Mouse (Mus musculus): ENCODE measurements around the gene Gm11213. TPM values are rescaled to one million over a fixed set of nuclear protein-coding genes. Genes with fewer than 3 reads are reported as not detected.

Gm11213 gene
- polyA plus RNA-seq, 1 experiment from 2014 or later, result not detected

DNA sequence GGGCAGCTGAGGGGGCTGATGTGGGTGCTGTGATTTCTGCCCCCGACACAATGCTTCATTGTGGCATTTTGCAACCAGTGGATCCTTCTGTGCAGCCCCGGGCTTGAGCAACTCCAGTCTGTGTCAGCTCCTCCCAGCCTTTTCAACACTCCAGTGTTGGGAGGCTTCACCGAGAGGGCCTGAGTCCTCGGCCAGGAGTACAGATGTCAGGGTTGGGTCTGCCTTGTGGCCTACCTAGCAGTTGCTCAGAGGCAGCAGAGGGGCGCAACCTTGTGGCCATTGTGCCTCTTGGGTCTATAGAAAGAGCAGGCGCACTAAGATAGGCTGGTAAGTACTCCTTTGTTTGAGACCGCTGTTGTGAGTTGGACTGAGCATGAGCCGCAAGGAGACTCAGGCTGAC is 45.0 kb downstream of the Gm11213 start:
- H3K9me3 ChIP-seq (ENCODE audit: low read length), result no peaks in the 10 kb centered on the region
- H3K4me3 ChIP-seq (ENCODE audit: low read depth, low read length), result peak overlapping the region; percentile 73
- ATAC-seq, result peak; percentile 29
- no peaks in the 10 kb centered on the region for H3K27me3 ChIP-seq (ENCODE audit: insufficient read depth, low read length)
- peak overlapping the region; percentile 96 for H3K27ac ChIP-seq (ENCODE audit: low read depth)
- H3K36me3 ChIP-seq (replicated peaks; ENCODE audit: insufficient read depth, low read length), result peaks cover 6% of the 10 kb centered on the region
- peak overlapping the region; percentile 55 for H3K9ac ChIP-seq (replicated peaks)
- H3K4me2 ChIP-seq (ENCODE audit: low read depth, low read length), result peak overlapping the region; percentile 95
- peak; percentile 57 for DNase-seq
- H3K4me1 ChIP-seq (ENCODE audit: insufficient read depth), result peaks cover 67% of the 10 kb centered on the region
- WGBS (ENCODE audit: insufficient replicate concordance), result 46% methylated on average over 8 of the region's 8 CpGs
- TF ChIP-seq CTCF (IDR thresholded peaks at IDR 0.05; ENCODE audit: low read depth) (peak; percentile 38), EP300 (IDR thresholded peaks at IDR 0.05; ENCODE audit: low read depth) (no peak)

DNA sequence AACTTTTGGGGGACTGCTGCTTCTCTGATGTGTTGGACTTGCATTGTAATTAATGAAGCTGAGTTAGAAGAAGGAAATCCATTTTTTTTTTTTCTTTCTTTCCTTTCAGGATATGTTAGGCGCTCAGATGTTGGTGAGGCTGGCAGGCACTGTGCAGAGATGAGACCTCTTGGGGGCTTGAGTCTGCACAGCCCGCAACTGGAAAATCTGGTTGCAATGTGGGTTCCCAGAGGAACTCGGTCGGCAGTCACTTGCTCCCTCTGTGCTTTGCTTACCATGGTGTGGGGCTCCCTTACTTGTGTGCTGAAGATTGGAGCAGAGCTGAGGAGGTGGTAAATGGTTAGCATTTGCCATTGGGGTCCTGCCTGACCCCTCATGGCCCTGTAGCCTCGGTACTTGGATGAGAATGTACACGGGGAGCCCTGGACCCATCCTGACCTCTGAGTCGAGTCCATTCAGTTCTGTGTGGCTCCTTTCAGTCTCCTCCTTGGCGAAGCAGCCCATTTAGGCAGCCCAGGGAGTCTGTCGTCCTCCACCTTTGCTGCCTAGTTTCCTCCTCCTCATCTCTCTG is 45.8 kb downstream of the Gm11213 start:
- TF ChIP-seq EP300 (IDR thresholded peaks at IDR 0.05; ENCODE audit: low read depth), result no peak
- no peak for TF ChIP-seq CTCF (IDR thresholded peaks at IDR 0.05; ENCODE audit: low read depth)
- H3K27me3 ChIP-seq (ENCODE audit: insufficient read depth, low read length), result no peaks in the 10 kb centered on the region
- WGBS (ENCODE audit: insufficient replicate concordance), result 30% methylated on average over 9 of the region's 9 CpGs
- ATAC-seq (no peak), DNase-seq (no peak)
- no peaks in the 10 kb centered on the region for H3K9me3 ChIP-seq (ENCODE audit: low read length)
- H3K36me3 ChIP-seq (replicated peaks; ENCODE audit: insufficient read depth, low read length), result no peaks in the 10 kb centered on the region
- peak overlapping the region; percentile 95 for H3K4me2 ChIP-seq (ENCODE audit: low read depth, low read length)
- peak overlapping the region; percentile 82 for H3K9ac ChIP-seq (replicated peaks)
- H3K4me3 ChIP-seq (ENCODE audit: low read depth, low read length), result peak overlapping the region; percentile 73
- peak overlapping the region; percentile 96 for H3K27ac ChIP-seq (ENCODE audit: low read depth)
- H3K4me1 ChIP-seq (ENCODE audit: insufficient read depth), result peaks cover 74% of the 10 kb centered on the region

DNA sequence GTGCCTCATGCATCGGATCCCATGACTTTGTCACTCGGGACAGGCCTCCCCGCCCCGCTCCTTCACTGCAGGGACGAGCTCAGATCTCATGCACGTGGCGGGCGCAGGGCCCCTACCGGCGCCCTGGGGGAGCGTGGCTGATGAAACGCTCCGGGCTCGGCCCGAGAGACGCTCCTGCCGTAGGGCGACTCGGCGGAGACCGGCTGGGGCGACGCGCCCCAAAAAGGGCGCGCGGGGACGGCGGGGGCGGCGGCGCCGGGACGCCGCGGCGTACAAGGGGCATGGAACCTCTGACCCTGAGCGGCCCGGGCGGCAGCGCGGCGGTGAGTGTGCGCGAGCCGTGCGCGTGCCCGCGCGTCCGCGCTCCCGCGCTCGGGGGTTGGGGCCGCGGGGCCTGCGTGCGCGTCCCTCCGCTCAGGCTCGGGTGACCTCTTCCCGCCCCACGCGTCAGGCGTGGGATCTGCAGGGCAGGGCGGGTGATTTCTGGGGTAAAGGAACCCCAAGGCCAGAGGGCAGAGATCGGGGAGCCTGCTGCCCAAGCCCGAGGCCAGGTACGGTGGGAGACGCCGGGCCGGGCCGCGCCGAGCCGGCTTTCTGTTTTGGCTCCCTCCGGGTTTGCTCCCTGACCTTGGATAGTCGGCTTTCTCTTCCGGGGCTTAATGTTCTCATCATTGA is 46.5 kb downstream of the Gm11213 start, which contains the start of gene Tmem268:
Gene Tmem268, plus strand, starts transcription at position 375 of the 675 bp plus-strand sequence.
- Histone ChIP-seq H3K4me1 (ENCODE audit: insufficient read depth) (peaks cover 75% of the 10 kb centered on the region), H3K27me3 (ENCODE audit: insufficient read depth, low read length) (no peaks in the 10 kb centered on the region), H3K9ac (replicated peaks) (peak within 1 kb of the TSS; percentile 82), H3K4me2 (ENCODE audit: low read depth, low read length) (peak within 1 kb of the TSS; percentile 95), H3K4me3 (ENCODE audit: low read depth, low read length) (peak within 1 kb of the TSS; percentile 73), H3K9me3 (ENCODE audit: low read length) (no peaks in the 10 kb centered on the region), H3K27ac (ENCODE audit: low read depth) (peak within 1 kb of the TSS; percentile 96), H3K36me3 (replicated peaks; ENCODE audit: insufficient read depth, low read length) (no peaks in the 10 kb centered on the region)
- under 1% methylated on average over 51 of the region's 81 CpGs for WGBS (ENCODE audit: insufficient replicate concordance)
- DNase-seq (peak; percentile 86), ATAC-seq (peak; percentile 80)
- peak; percentile 36 for TF ChIP-seq CTCF (IDR thresholded peaks at IDR 0.05; ENCODE audit: low read depth)
- no peak for TF ChIP-seq EP300 (IDR thresholded peaks at IDR 0.05; ENCODE audit: low read depth)

DNA sequence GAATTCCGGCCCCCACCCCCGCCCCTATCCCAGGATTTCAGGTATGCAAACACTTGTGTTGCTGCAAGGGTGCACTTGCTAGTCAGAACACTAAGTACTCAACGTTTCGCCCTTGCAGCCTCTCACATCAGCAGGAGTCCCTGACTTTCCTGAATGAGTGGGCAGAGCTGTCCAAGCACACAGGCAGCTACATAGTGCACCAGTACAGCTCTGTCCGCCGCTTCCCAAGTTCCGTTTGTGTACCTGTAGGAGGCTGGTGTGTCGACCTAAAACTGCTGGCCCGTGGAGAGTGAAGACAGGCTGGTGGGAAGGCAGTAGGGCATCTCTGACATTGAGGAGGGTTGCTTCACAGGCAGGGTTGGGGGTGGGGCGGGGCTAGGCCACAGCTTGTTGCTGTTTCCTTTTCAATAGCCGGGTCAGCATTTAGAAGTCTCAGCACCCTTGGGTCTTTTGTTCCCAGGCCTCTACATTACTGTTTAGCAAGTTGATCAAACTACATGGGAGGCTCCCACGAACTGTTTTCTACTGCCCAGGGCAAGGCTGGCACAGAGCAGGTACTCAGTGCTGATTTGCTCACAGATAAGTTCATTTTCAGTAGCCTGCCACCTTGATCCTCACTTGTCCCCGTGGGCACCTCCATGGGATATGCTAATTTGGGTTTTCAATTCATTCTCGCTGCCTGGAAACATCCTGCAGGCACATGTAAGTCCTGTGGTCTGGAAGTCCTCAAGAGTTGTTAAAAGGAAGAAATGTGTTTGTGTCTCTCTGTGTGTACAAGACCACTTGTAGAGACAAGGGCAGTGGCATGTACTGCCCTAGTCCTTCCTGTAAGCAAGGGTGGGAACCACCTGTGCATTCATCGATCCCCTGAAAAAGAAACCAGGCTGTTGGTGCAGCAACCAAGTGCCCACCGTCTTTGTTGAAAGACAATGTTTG is 47.7 kb downstream of the Gm11213 start:
- peak overlapping the region; percentile 82 for H3K9ac ChIP-seq (replicated peaks)
- WGBS (ENCODE audit: insufficient replicate concordance), result 34% methylated on average over 16 of the region's 16 CpGs
- DNase-seq, result peak; percentile 78
- H3K4me2 ChIP-seq (ENCODE audit: low read depth, low read length), result peak overlapping the region; percentile 95
- H3K4me3 ChIP-seq (ENCODE audit: low read depth, low read length), result peak overlapping the region; percentile 73
- ATAC-seq, result no peak; the same call in 1 of the 2 replicates
- H3K27ac ChIP-seq (ENCODE audit: low read depth), result peak overlapping the region; percentile 96
- TF ChIP-seq EP300 (IDR thresholded peaks at IDR 0.05; ENCODE audit: low read depth), result no peak
- TF ChIP-seq CTCF (IDR thresholded peaks at IDR 0.05; ENCODE audit: low read depth), result no peak
- H3K4me1 ChIP-seq (ENCODE audit: insufficient read depth), result peaks cover 74% of the 10 kb centered on the region
- H3K27me3 ChIP-seq (ENCODE audit: insufficient read depth, low read length), result no peaks in the 10 kb centered on the region
- peaks cover 8% of the 10 kb centered on the region for H3K36me3 ChIP-seq (replicated peaks; ENCODE audit: insufficient read depth, low read length)
- H3K9me3 ChIP-seq (ENCODE audit: low read length), result no peaks in the 10 kb centered on the region

DNA sequence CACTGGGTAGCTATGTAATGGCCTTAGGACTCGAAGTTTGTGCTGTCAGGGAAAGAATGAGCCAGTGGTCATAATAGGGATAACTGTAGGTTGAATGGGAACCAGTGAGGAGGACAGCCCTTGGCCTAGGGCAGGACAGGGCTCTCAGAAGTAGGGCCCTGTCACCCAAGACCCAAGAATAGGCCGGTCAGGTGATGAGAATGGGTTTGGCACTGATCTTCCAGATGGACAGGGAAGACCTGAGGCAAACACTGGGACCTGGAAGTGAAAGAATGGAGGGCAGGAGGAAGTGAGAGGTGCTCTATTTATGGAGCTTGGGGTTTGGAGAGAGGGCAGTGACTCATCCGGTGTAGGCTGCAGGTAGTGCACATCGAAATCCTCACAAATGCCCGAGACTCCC is 48.4 kb downstream of the Gm11213 start:
- TF ChIP-seq CTCF (IDR thresholded peaks at IDR 0.05; ENCODE audit: low read depth), result no peak
- no peak for TF ChIP-seq EP300 (IDR thresholded peaks at IDR 0.05; ENCODE audit: low read depth)
- Histone ChIP-seq H3K27me3 (ENCODE audit: insufficient read depth, low read length) (no peaks in the 10 kb centered on the region), H3K4me3 (ENCODE audit: low read depth, low read length) (no peak overlapping the region), H3K27ac (ENCODE audit: low read depth) (peak overlapping the region; percentile 96), H3K36me3 (replicated peaks; ENCODE audit: insufficient read depth, low read length) (peaks cover 16% of the 10 kb centered on the region), H3K9ac (replicated peaks) (no peak overlapping the region), H3K4me2 (ENCODE audit: low read depth, low read length) (peak overlapping the region; percentile 18; the same call in 1 of the 2 replicates), H3K9me3 (ENCODE audit: low read length) (no peaks in the 10 kb centered on the region), H3K4me1 (ENCODE audit: insufficient read depth) (peaks cover 66% of the 10 kb centered on the region)
- 44% methylated on average over 5 of the region's 5 CpGs for WGBS (ENCODE audit: insufficient replicate concordance)
- DNase-seq (no peak), ATAC-seq (no peak)

DNA sequence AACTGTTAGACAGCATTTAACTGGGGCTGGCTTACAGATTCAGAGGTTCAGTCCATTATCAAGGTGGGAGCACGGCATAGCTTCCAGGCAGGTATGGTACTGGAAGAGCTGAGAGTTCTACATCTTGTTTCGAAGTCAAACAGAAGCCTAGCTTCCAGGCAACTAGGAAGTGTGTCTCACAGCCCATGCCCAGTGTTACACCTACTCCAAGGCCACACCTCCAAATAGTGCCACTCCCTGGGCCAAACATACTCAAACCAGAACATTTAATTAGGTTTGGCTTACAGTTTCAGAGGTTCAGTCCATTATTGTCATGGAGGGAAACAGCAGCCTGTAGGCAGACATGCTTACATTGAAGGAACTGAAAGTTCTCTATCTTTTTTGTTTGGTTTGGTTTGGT is 50.0 kb downstream of the Gm11213 start:
- Histone ChIP-seq H3K9me3 (ENCODE audit: low read length) (no peaks in the 10 kb centered on the region), H3K36me3 (replicated peaks; ENCODE audit: insufficient read depth, low read length) (peaks cover 27% of the 10 kb centered on the region), H3K4me2 (ENCODE audit: low read depth, low read length) (no peak overlapping the region), H3K9ac (replicated peaks) (no peak overlapping the region), H3K27ac (ENCODE audit: low read depth) (peak overlapping the region; percentile 71), H3K4me1 (ENCODE audit: insufficient read depth) (peaks cover 51% of the 10 kb centered on the region), H3K27me3 (ENCODE audit: insufficient read depth, low read length) (no peaks in the 10 kb centered on the region), H3K4me3 (ENCODE audit: low read depth, low read length) (no peak overlapping the region)
- TF ChIP-seq CTCF (IDR thresholded peaks at IDR 0.05; ENCODE audit: low read depth) (no peak), EP300 (IDR thresholded peaks at IDR 0.05; ENCODE audit: low read depth) (no peak)
- DNase-seq (no peak), ATAC-seq (no peak)
- 75% methylated on average over 2 of the region's 2 CpGs for WGBS (ENCODE audit: insufficient replicate concordance)
